Mouse (Mus musculus) adipose tissue, adult 10 weeks (tissue): ENCODE data around the gene Ahsa2. TPM values are rescaled to one million over a fixed set of nuclear protein-coding genes. Genes with fewer than 3 reads are reported as not detected.

Experiments used
- polyA plus RNA-seq: library from polyadenylated mRNA; stranded (reverse); fragments of 350-450 nt; fragmentation: Illumina TruSeq; extraction: RNeasy Lipid Tissue Mini Kit (QIAGEN cat#74804); gene quantifications from one replicate; pipeline ENCODE4 v1.2.3, GENCODE M21; 2014; ENCODE audit warnings: low read depth, low replicate concordance

The Ahsa2 gene
- 32.1 TPM for polyA plus RNA-seq

DNA sequence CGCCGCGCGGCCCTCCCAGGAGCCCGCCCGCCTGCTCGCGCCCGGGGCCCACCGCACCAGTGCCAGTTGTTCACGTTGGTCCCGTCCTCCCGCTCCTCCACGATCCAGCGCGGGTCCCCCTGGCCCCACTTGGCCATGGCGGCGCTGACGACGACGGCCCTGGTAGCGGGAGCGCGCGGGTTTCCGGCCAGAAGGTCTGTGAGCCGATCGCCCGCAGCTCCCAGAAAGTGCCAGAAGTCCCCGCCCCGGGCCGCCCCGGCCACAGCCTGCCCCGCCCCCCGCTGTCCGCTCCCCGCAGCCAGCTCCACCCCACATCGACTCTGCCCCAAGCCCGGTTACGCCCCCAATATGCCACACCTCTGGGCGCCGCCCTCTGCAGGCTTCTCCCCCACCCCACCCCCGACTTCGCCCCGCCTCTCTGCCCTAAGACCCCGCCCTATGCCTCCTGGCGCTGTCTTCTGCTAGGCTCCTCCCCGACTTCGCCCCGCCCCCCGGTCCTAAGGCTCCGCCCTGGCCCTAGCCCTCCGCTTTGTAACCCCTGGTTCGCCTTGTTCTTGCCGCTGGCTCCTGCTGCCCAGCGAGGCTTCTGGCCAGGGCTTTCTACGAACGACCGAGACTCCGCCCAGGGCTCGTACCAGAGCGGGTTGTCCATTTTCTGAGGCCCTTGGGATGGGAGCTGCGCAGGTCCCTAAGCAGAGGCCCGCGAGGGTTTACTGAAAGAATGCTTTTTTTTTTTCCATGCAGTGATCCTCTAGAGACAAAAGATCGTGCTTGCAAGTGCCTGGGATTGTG lies at the start of gene Ahsa2:
Gene Ahsa2, minus strand, starts transcription at position 313 of the 792 bp plus-strand sequence.

DNA sequence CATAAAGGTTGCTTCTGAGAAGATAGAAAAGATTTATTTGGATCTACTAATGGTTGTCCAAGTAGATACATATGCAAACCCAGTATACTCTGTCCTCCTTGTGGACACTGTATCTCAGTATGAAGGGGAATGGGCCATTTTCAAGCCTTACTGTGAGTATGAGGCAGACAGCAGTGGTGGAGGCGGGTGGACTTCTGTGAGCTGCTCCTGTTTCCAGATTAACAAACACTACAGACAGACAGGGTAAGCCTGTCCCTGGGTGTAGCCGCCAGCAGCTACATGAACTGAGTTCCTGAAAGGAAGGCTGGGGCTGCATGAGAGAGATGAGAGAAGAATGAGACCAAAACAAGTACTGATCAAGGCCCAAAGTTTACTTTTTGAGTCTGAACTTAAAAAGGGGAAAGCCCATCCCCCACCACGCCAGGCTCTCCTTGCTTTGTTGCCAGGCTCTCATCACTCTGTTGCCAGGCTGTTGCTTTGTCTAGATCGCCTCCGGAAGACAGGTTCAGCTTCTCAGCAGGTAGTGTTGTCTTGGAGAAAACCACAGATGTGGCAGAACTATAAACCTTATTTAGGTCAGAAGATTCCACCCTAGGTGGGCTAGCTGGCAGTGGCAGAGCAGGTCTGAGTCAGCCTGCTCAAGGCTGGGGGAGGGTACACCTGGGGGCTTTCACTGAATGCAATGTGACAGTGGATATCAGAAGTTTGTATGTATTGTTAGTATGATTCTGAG lies 22.8 kb upstream of the Ahsa2 start, which contains the start of gene 1700093K21Rik:
Gene 1700093K21Rik, minus strand, starts transcription at position 683 of the 733 bp plus-strand sequence.

Other genes with a start within 250 kb of the Ahsa2 start
- gene Xpo1, start 242.0 kb downstream of the Ahsa2 start, polyA plus RNA-seq: 45.8 TPM
- gene Usp34, start 191.1 kb downstream of the Ahsa2 start, polyA plus RNA-seq: 43.3 TPM
- 4.7 TPM for gene 1700093K21Rik, start 23.1 kb upstream of the Ahsa2 start, polyA plus RNA-seq
- 13.8 TPM for gene 0610010F05Rik, start 135.6 kb upstream of the Ahsa2 start, polyA plus RNA-seq
- 17.3 TPM for gene Pus10, start 167.6 kb upstream of the Ahsa2 start, polyA plus RNA-seq
- gene Pex13, start 167.9 kb upstream of the Ahsa2 start, polyA plus RNA-seq: 25.3 TPM